Mouse (Mus musculus) cerebellum, postnatal 14 days (tissue): Measurements from ENCODE around the gene Timm9.

Source experiments
- DNase-seq, 2 experiments: peaks; one replicate each; pipeline ENCODE4 v3.0.0; 2021; ENCODE audit warnings: mixed read lengths in 2 of 2

Gene Timm9

GRCm38 (mm10) chr12:71136130-71136973, at the start of gene Timm9, which contains the start of gene 2700049A03Rik:
Timm9 (minus strand) TSS chr12:71136684.
2700049A03Rik (plus strand) TSS chr12:71136848.
- peak; percentile 81 to 86 for DNase-seq

GRCm38 (mm10) chr12:71184396-71184795, 47.9 kb upstream of the Timm9 start:
- DNase-seq = no peak

- no peak for DNase-seq
Observed at GRCm38 (mm10) chr12:71183736-71184135, 47.3 kb upstream of the Timm9 start.

GRCm38 (mm10) chr12:71169911-71170310, 33.4 kb upstream of the Timm9 start:
- DNase-seq = no peak

- no peak for DNase-seq
Observed at GRCm38 (mm10) chr12:71164410-71164809, 27.9 kb upstream of the Timm9 start.

GRCm38 (mm10) chr12:71157974-71158373, 21.5 kb upstream of the Timm9 start:
- no peak for DNase-seq

- no peak for DNase-seq
Observed at GRCm38 (mm10) chr12:71154979-71155378, 18.5 kb upstream of the Timm9 start.

GRCm38 (mm10) chr12:71150167-71150566, 13.7 kb upstream of the Timm9 start:
- DNase-seq = no peak

GRCm38 (mm10) chr12:71149456-71149855, 13.0 kb upstream of the Timm9 start:
- DNase-seq = no peak

GRCm38 (mm10) chr12:71148801-71149200, 12.3 kb upstream of the Timm9 start:
- DNase-seq = no peak

- DNase-seq = peak; percentile 71 to 76
Observed at GRCm38 (mm10) chr12:71147641-71148040, 11.2 kb upstream of the Timm9 start.

- DNase-seq = peak in 1 of 2 experiments; percentile 19
Observed at GRCm38 (mm10) chr12:71141189-71141588, 4.7 kb upstream of the Timm9 start.

- DNase-seq = no peak
Observed at GRCm38 (mm10) chr12:71139258-71139828, 2.9 kb upstream of the Timm9 start.

- DNase-seq = no peak
Observed at GRCm38 (mm10) chr12:71137686-71138085, 1.2 kb upstream of the Timm9 start.

- DNase-seq = peak; percentile 88 to 93
Observed at GRCm38 (mm10) chr12:71136974-71137491, 549 bp upstream of the Timm9 start.

GRCm38 (mm10) chr12:71135581-71135980, 903 bp downstream of the Timm9 start:
- DNase-seq = no peak

- DNase-seq = peak; percentile 94 to 95
Observed at GRCm38 (mm10) chr12:71123286-71123685, 13.2 kb downstream of the Timm9 start.

- peak; percentile 41 to 61 for DNase-seq
Observed at GRCm38 (mm10) chr12:71122731-71123130, 13.8 kb downstream of the Timm9 start.

- DNase-seq = no peak
Observed at GRCm38 (mm10) chr12:71116411-71116810, 20.1 kb downstream of the Timm9 start.

GRCm38 (mm10) chr12:71113675-71114288, 22.7 kb downstream of the Timm9 start:
- peak; percentile 67 to 76 for DNase-seq

- no peak for DNase-seq
Observed at GRCm38 (mm10) chr12:71113074-71113473, 23.4 kb downstream of the Timm9 start.

GRCm38 (mm10) chr12:71111331-71111730, 25.2 kb downstream of the Timm9 start, which contains the start of gene Tomm20l:
Tomm20l (plus strand) TSS chr12:71111428.
- DNase-seq = peak; percentile 71 to 75

- no peak for DNase-seq
Observed at GRCm38 (mm10) chr12:71107216-71107771, 29.2 kb downstream of the Timm9 start.
